Mouse (Mus musculus) heart, embryonic 14.5 days (tissue): ENCODE results near the gene H2al1a. TPM values are rescaled to one million over a fixed set of nuclear protein-coding genes. Genes with fewer than 3 reads are reported as not detected.

Experiments used
- ATAC-seq: fragments of 200-750 bp; cut with Nextera tagmentation; 2 replicates; pipeline ENCODE4 v1.8.0; 2017; ENCODE audit warnings: low read depth, moderate TSS enrichment; ENCODE audit not compliant: insufficient number of reproducible peaks, insufficient read depth, low FRiP score
- H3K27ac ChIP-seq, 2 experiments: fragments of 200-500 bp in 1 of 2; fragments of 300-500 bp in 1 of 2; sonication (generic) in 1 of 2; replicated peaks in 1 of 2; 2 replicates each; pipeline ENCODE4 v1.5.1; 2012 to 2014; ENCODE audit warnings: low read depth in 2 of 2, low read length in 2 of 2, control low read depth in 1 of 2, mild to moderate bottlenecking in 1 of 2, mixed read lengths in 1 of 2; ENCODE audit not compliant: control insufficient read depth in 1 of 2, insufficient read depth in 1 of 2
- H3K27me3 ChIP-seq: fragments of 300-500 bp; sonication (generic); 2 replicates; pipeline ENCODE4 v1.6.1; 2014; ENCODE audit warnings: mild to moderate bottlenecking, low read length, control low read depth; ENCODE audit not compliant: control insufficient read depth, insufficient read depth
- H3K36me3 ChIP-seq: fragments of 300-500 bp; sonication (generic); 2 replicates; pipeline ENCODE4 v1.6.1; 2014; ENCODE audit warnings: mild to moderate bottlenecking, control low read depth, low read length, mixed read lengths; ENCODE audit not compliant: control insufficient read depth, insufficient read depth
- H3K4me1 ChIP-seq, 2 experiments: fragments of 200-500 bp in 1 of 2; fragments of 300-500 bp in 1 of 2; sonication (generic) in 1 of 2; 2 replicates each; pipeline ENCODE4 v1.6.1; 2012 to 2014; ENCODE audit warnings: low read length in 2 of 2, control low read depth in 1 of 2, mixed read lengths in 1 of 2; ENCODE audit not compliant: control insufficient read depth in 2 of 2, insufficient read depth in 2 of 2
- H3K4me2 ChIP-seq: fragments of 300-500 bp; sonication (generic); 2 replicates; pipeline ENCODE4 v1.6.1; 2014; ENCODE audit warnings: mild to moderate bottlenecking, low read length
- H3K4me3 ChIP-seq, 2 experiments: fragments of 200-500 bp in 1 of 2; fragments of 300-500 bp in 1 of 2; sonication (generic) in 1 of 2; 2 replicates each; pipeline ENCODE4 v1.5.1; 2012 to 2014; ENCODE audit warnings: low read length in 2 of 2, mild to moderate bottlenecking in 2 of 2, control low read depth in 1 of 2, low read depth in 1 of 2, moderate library complexity in 1 of 2; ENCODE audit not compliant: control insufficient read depth in 1 of 2, insufficient read depth in 1 of 2
- H3K9ac ChIP-seq: fragments of 300-500 bp; sonication (generic); 2 replicates; pipeline ENCODE4 v1.6.1; 2014; ENCODE audit warnings: mild to moderate bottlenecking, low read length
- H3K9me3 ChIP-seq: fragments of 300-500 bp; sonication (generic); 2 replicates; pipeline ENCODE4 v1.6.1; 2016; ENCODE audit warnings: low read length, control low read depth; ENCODE audit not compliant: control insufficient read depth
- WGBS: fragments of 180-500 bp; shearing (Covaris S2); extraction: QIAGEN DNeasy Blood & Tissue Kit; methylation state at CpG from one replicate; pipeline ENCODE4 v1.1.7; 2014; 5-methylcytosine and 5-hydroxymethylcytosine counted together
- polyA plus RNA-seq: library from polyadenylated mRNA; unstranded; fragments of >200 nt; fragmentation: Nextera tagmentation; extraction: Ambion mirVana; gene quantifications from 2 replicates; pipeline ENCODE4 v1.2.1, GENCODE M21; 2014

Gene H2al1a
- polyA plus RNA-seq, 1 experiment from 2014 or later = not detected

GRCm38 (mm10) chrX:11346756-11347155, 47.7 kb downstream of the H2al1a start:
- no peaks in the 10 kb centered on the region for H3K9me3 ChIP-seq
- H3K4me1 ChIP-seq = no peaks in the 10 kb centered on the region
- H3K4me3 ChIP-seq = no peak overlapping the region
- H3K9ac ChIP-seq = no peak overlapping the region
- ATAC-seq = no peak
- H3K27me3 ChIP-seq = no peaks in the 10 kb centered on the region
- no peak overlapping the region for H3K27ac ChIP-seq
- H3K4me2 ChIP-seq = no peak overlapping the region
- no peaks in the 10 kb centered on the region for H3K36me3 ChIP-seq
- WGBS = 78% methylated on average over 3 of the region's 3 CpGs

Other genes with a start within 250 kb of the H2al1a start
- gene H2al1b, start 3.2 kb downstream of the H2al1a start, polyA plus RNA-seq = not detected in 2 replicates
- not detected in 2 replicates for gene H2al1c, start 6.4 kb downstream of the H2al1a start, polyA plus RNA-seq
- not detected in 2 replicates for gene H2al1d, start 9.6 kb downstream of the H2al1a start, polyA plus RNA-seq
- not detected in 2 replicates for gene H2al1e, start 12.7 kb downstream of the H2al1a start, polyA plus RNA-seq
- not detected in 2 replicates for gene H2al1f, start 15.9 kb downstream of the H2al1a start, polyA plus RNA-seq
- not detected in 2 replicates for gene H2al1g, start 19.0 kb downstream of the H2al1a start, polyA plus RNA-seq
- gene H2al1h, start 22.2 kb downstream of the H2al1a start, polyA plus RNA-seq = not detected in 2 replicates
- gene H2al1i, start 25.4 kb downstream of the H2al1a start, polyA plus RNA-seq = not detected in 2 replicates
- not detected in 2 replicates for gene H2al1j, start 28.6 kb downstream of the H2al1a start, polyA plus RNA-seq